Mouse (Mus musculus) kidney, embryonic 15.5 days (tissue): ENCODE data around the gene Terb1. TPM values are rescaled to one million over a fixed set of nuclear protein-coding genes. Genes with fewer than 3 reads are reported as not detected.

Source experiments
- ATAC-seq: fragments of 200-750 bp; cut with Nextera tagmentation; replicated peaks from 2 replicates; pipeline ENCODE4 v1.8.0; 2017; ENCODE audit warnings: moderate TSS enrichment; ENCODE audit not compliant: low FRiP score
- H3K27ac ChIP-seq: fragments of 300-500 bp; sonication (generic); 2 replicates; pipeline ENCODE4 v1.5.1; 2015; ENCODE audit warnings: mild to moderate bottlenecking, inconsistent platforms
- H3K27me3 ChIP-seq: fragments of 300-500 bp; sonication (generic); 2 replicates; pipeline ENCODE4 v1.6.1; 2015; ENCODE audit warnings: inconsistent platforms
- H3K36me3 ChIP-seq: fragments of 300-500 bp; sonication (generic); 2 replicates; pipeline ENCODE4 v1.6.1; 2015; ENCODE audit warnings: inconsistent platforms
- H3K4me1 ChIP-seq: fragments of 300-500 bp; sonication (generic); 2 replicates; pipeline ENCODE4 v1.6.1; 2015; ENCODE audit warnings: inconsistent platforms
- H3K4me2 ChIP-seq: fragments of 300-500 bp; sonication (generic); 2 replicates; pipeline ENCODE4 v1.6.1; 2015; ENCODE audit warnings: moderate library complexity, mild to moderate bottlenecking, inconsistent platforms
- H3K4me3 ChIP-seq: fragments of 300-500 bp; sonication (generic); replicated peaks from 2 replicates; pipeline ENCODE4 v1.5.1; 2015; ENCODE audit warnings: mild to moderate bottlenecking, inconsistent platforms
- H3K9ac ChIP-seq: fragments of 300-500 bp; sonication (generic); 2 replicates; pipeline ENCODE4 v1.6.1; 2015; ENCODE audit warnings: mild to moderate bottlenecking, inconsistent platforms
- H3K9me3 ChIP-seq: fragments of 300-500 bp; sonication (generic); replicated peaks from 2 replicates; pipeline ENCODE4 v1.6.1; 2016; ENCODE audit warnings: inconsistent platforms
- WGBS: fragments of 180-500 bp; shearing (Covaris S2); methylation state at CpG from one replicate; pipeline ENCODE4 v1.1.7; 2015; ENCODE audit warnings: mixed read lengths; 5-methylcytosine and 5-hydroxymethylcytosine counted together
- polyA plus RNA-seq: library from polyadenylated mRNA; unstranded; fragments of >200 nt; fragmentation: Nextera tagmentation; extraction: Ambion mirVana; gene quantifications from 2 replicates; pipeline ENCODE4 v1.2.1, GENCODE M21; 2015

Gene Terb1
- polyA plus RNA-seq, 1 experiment from 2014 or later: 0.32 TPM

DNA sequence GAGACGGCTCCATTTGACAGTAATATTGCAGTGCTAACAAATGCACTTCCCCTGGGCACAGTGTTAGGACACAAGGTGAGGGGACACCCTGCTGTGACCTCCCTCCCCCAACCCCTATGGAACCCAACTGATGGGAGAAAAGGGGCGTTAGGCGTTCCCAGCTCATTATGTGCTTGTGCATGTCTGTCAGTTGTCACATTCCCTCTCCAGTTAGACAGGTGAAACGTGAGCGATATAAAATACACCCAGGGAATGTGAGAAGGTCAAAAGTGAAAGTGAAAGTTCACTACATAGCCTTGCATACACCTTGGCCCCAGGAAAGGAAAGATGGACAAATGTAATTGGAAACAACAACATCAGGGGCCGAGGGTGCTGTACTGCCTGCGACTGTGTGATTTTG lies 25.7 kb upstream of the Terb1 start:
- H3K9ac ChIP-seq: 0 out of 2 replicates have a peak overlapping the region, but pooled peaks have one; percentile 43
- H3K4me1 ChIP-seq: peaks cover 24% of the 10 kb centered on the region
- peaks cover 19% of the 10 kb centered on the region for H3K27me3 ChIP-seq
- no peaks in the 10 kb centered on the region for H3K9me3 ChIP-seq
- H3K4me3 ChIP-seq: peak overlapping the region; percentile 97
- peaks cover 3% of the 10 kb centered on the region; the same call in 1 of the 2 replicates for H3K36me3 ChIP-seq
- WGBS: 25% methylated on average over 7 of the region's 7 CpGs
- H3K4me2 ChIP-seq: peak overlapping the region; percentile 72
- no peak for ATAC-seq
- H3K27ac ChIP-seq: no peak overlapping the region

DNA sequence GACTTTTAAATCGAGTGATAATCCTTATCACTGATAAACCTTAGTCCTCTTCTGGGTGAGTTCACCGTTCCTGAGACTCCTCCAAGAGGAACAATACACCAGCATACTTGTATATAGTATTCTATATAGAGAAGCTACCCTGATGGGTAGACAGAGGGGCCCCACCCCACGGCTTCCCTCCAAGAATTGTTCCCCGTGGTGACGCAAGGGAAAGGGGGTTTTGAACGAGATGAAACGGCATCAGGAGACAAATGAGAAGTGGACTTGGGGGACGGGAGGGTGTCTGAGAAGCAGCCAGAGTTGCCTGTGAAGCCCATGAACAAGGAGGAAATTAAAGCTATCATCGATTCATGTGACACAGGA lies 25.1 kb upstream of the Terb1 start:
- Histone ChIP-seq H3K36me3 (peaks cover 8% of the 10 kb centered on the region), H3K9ac (peak overlapping the region; percentile 43; the same call in 1 of the 2 replicates), H3K4me2 (peak overlapping the region; percentile 72), H3K27ac (no peak overlapping the region), H3K27me3 (peaks cover 13% of the 10 kb centered on the region), H3K4me1 (peaks cover 24% of the 10 kb centered on the region), H3K9me3 (no peaks in the 10 kb centered on the region), H3K4me3 (peak overlapping the region; percentile 97)
- ATAC-seq: peak; percentile 60
- WGBS: 9% methylated on average over 9 of the region's 9 CpGs

GRCm38 (mm10) chr8:104533971-104534778 lies 24.5 kb upstream of the Terb1 start, which contains the start of the genes Nae1 and Car7:
Gene Nae1, minus strand, starts transcription at chr8:104534637.
Gene Car7, plus strand, starts transcription at chr8:104534689.
- Histone ChIP-seq H3K9me3 (no peaks in the 10 kb centered on the region), H3K27ac (peak within 1 kb of the TSS; percentile 90), H3K4me3 (peak within 1 kb of the TSS; percentile 97), H3K4me2 (peak within 1 kb of the TSS; percentile 72), H3K4me1 (peaks cover 24% of the 10 kb centered on the region), H3K36me3 (peaks cover 14% of the 10 kb centered on the region), H3K9ac (peak within 1 kb of the TSS; percentile 98), H3K27me3 (peaks cover 7% of the 10 kb centered on the region)
- under 1% methylated on average over 70 of the region's 70 CpGs for WGBS
- peak; percentile 98 for ATAC-seq

GRCm38 (mm10) chr8:104533551-104533950 lies 23.8 kb upstream of the Terb1 start:
- H3K4me1 ChIP-seq: peaks cover 24% of the 10 kb centered on the region
- 21% methylated on average over 7 of the region's 7 CpGs for WGBS
- no peak for ATAC-seq
- peak overlapping the region; percentile 98 for H3K9ac ChIP-seq
- H3K27me3 ChIP-seq: peaks cover under 1% of the 10 kb centered on the region; the same call in 1 of the 2 replicates
- H3K27ac ChIP-seq: peak overlapping the region; percentile 90; the same call in 1 of the 2 replicates
- H3K4me2 ChIP-seq: peak overlapping the region; percentile 72
- peaks cover 16% of the 10 kb centered on the region for H3K36me3 ChIP-seq
- no peaks in the 10 kb centered on the region for H3K9me3 ChIP-seq
- H3K4me3 ChIP-seq: peak overlapping the region; percentile 97

GRCm38 (mm10) chr8:104529671-104530070 lies 20.0 kb upstream of the Terb1 start:
- Histone ChIP-seq H3K9ac (no peak overlapping the region), H3K9me3 (no peaks in the 10 kb centered on the region), H3K36me3 (peaks cover 47% of the 10 kb centered on the region), H3K27ac (no peak overlapping the region), H3K4me3 (no peak overlapping the region), H3K4me2 (no peak overlapping the region), H3K27me3 (no peaks in the 10 kb centered on the region), H3K4me1 (peaks cover 17% of the 10 kb centered on the region)
- ATAC-seq: no peak
- 90% methylated on average over 6 of the region's 6 CpGs for WGBS

GRCm38 (mm10) chr8:104517872-104518271 lies 8.2 kb upstream of the Terb1 start:
- no peak overlapping the region for H3K27ac ChIP-seq
- no peaks in the 10 kb centered on the region for H3K4me1 ChIP-seq
- 90% methylated on average over 5 of the region's 5 CpGs for WGBS
- no peaks in the 10 kb centered on the region for H3K27me3 ChIP-seq
- H3K9ac ChIP-seq: no peak overlapping the region
- no peaks in the 10 kb centered on the region for H3K9me3 ChIP-seq
- H3K4me2 ChIP-seq: no peak overlapping the region
- H3K4me3 ChIP-seq: no peak overlapping the region
- ATAC-seq: no peak
- H3K36me3 ChIP-seq: peaks cover 80% of the 10 kb centered on the region

GRCm38 (mm10) chr8:104510134-104510533 lies 424 bp upstream of the Terb1 start:
- Histone ChIP-seq H3K27ac (no peak overlapping the region), H3K4me1 (peaks cover 10% of the 10 kb centered on the region; the same call in 1 of the 2 replicates), H3K4me3 (peak overlapping the region; percentile 62; the same call in 1 of the 2 replicates), H3K27me3 (no peaks in the 10 kb centered on the region), H3K36me3 (peaks cover 32% of the 10 kb centered on the region), H3K9ac (no peak overlapping the region), H3K9me3 (no peaks in the 10 kb centered on the region), H3K4me2 (peak overlapping the region; percentile 99)
- no peak; the same call in 1 of the 2 replicates for ATAC-seq
- WGBS: 79% methylated on average over 3 of the region's 3 CpGs

DNA sequence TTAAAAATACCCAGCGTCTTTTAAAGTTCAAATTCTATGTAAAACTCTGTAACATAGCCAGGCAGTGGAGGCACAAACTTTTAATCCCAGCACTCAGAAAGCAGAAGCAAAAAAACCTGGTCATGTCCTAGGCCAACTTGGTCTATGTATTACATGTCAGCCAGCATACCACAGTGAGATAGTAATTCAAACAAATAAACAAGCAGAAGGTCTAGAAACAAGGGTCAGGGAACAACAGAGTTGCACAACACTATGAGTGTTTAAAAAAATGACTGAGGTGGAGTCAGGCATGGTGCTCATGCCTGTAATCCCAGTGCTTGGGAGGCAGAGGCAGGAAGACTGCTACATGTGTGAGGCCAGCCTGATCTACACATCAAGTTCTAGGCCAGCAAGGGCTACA lies 30.6 kb downstream of the Terb1 start:
- no peaks in the 10 kb centered on the region for H3K27me3 ChIP-seq
- H3K9ac ChIP-seq: no peak overlapping the region
- no peak overlapping the region for H3K4me3 ChIP-seq
- H3K4me1 ChIP-seq: no peaks in the 10 kb centered on the region
- ATAC-seq: no peak
- H3K4me2 ChIP-seq: no peak overlapping the region
- no peaks in the 10 kb centered on the region for H3K36me3 ChIP-seq
- 79% methylated on average over 1 of the region's 1 CpGs for WGBS
- H3K9me3 ChIP-seq: no peaks in the 10 kb centered on the region
- H3K27ac ChIP-seq: no peak overlapping the region

DNA sequence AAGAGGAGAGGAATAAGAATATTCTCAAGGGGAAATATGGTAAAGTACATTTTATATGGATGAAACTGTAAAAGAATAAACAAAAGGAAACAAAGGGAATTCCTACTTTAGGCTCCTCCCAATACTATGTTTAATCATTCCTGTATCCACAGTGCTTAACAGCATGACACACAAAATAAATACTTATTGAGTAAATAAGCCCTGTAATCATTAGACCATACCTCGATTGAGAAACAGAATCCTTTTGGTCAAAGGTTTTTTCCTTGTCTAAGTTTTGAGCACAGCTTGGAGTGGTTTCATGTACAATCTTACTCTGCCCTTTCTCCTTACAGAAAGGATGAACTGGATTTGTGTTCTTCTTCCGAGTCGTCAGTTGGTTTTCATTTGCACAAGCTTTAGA lies 37.2 kb downstream of the Terb1 start:
- WGBS: 83% methylated on average over 3 of the region's 3 CpGs
- Histone ChIP-seq H3K27me3 (no peaks in the 10 kb centered on the region), H3K27ac (no peak overlapping the region), H3K4me1 (no peaks in the 10 kb centered on the region), H3K9me3 (no peaks in the 10 kb centered on the region), H3K36me3 (no peaks in the 10 kb centered on the region), H3K9ac (no peak overlapping the region), H3K4me3 (no peak overlapping the region), H3K4me2 (no peak overlapping the region)
- ATAC-seq: no peak

DNA sequence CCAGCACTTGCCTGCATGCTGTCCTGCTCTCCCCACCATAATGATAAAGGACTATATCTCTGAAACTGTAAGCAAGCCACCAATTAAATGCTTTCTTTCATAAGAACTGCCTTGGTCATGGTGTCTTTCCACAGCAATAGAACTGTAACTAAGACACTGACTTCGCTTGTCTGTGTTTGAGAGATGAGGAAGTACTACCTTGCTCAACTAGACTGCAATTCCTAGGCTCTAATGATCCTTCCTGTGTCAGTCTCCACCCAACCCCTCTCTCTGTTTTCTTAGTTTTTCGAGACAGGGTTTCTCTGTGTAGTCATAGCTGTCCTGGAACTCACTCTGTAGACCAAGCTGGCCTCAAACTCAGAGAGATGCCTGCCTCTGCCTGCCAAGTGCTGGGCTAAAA lies 42.2 kb downstream of the Terb1 start:
- ATAC-seq: no peak
- no peak overlapping the region for H3K4me2 ChIP-seq
- H3K27ac ChIP-seq: no peak overlapping the region
- no peaks in the 10 kb centered on the region for H3K9me3 ChIP-seq
- no peak overlapping the region for H3K4me3 ChIP-seq
- H3K27me3 ChIP-seq: no peaks in the 10 kb centered on the region
- no peaks in the 10 kb centered on the region for H3K36me3 ChIP-seq
- no peaks in the 10 kb centered on the region for H3K4me1 ChIP-seq
- H3K9ac ChIP-seq: no peak overlapping the region
- 80% methylated on average over 2 of the region's 2 CpGs for WGBS

- H3K9ac ChIP-seq: no peak overlapping the region
- H3K36me3 ChIP-seq: no peaks in the 10 kb centered on the region
- no peaks in the 10 kb centered on the region for H3K27me3 ChIP-seq
- H3K4me1 ChIP-seq: no peaks in the 10 kb centered on the region
- no peak for ATAC-seq
- no peak overlapping the region for H3K27ac ChIP-seq
- no peak overlapping the region for H3K4me3 ChIP-seq
- 89% methylated on average over 3 of the region's 3 CpGs for WGBS
- H3K9me3 ChIP-seq: no peaks in the 10 kb centered on the region
- H3K4me2 ChIP-seq: no peak overlapping the region
Observed at GRCm38 (mm10) chr8:104452177-104452576, 57.5 kb downstream of the Terb1 start.

GRCm38 (mm10) chr8:104448796-104449195 lies 60.9 kb downstream of the Terb1 start:
- Histone ChIP-seq H3K27me3 (no peaks in the 10 kb centered on the region), H3K4me2 (no peak overlapping the region), H3K9me3 (no peaks in the 10 kb centered on the region), H3K36me3 (no peaks in the 10 kb centered on the region), H3K4me3 (no peak overlapping the region), H3K4me1 (no peaks in the 10 kb centered on the region), H3K27ac (no peak overlapping the region), H3K9ac (no peak overlapping the region)
- WGBS: 82% methylated on average over 3 of the region's 3 CpGs
- no peak for ATAC-seq
